Mouse (Mus musculus): Measurements from ENCODE around the gene Ctse. TPM values are rescaled to one million over a fixed set of nuclear protein-coding genes. Genes with fewer than 3 reads are reported as not detected.

The Ctse gene
- polyA plus RNA-seq, 1 experiment from 2014 or later, result 0.60 TPM

Other genes with a start within 250 kb of the Ctse start
- gene Srgap2, start 111.0 kb upstream of the Ctse start, polyA plus RNA-seq (2015; fragmentation: Nextera tagmentation; extraction: Ambion mirVana), result 13.2 and 15.8 TPM in 2 replicates
- gene Fam72a, start 110.4 kb upstream of the Ctse start, polyA plus RNA-seq (2015; fragmentation: Nextera tagmentation; extraction: Ambion mirVana), result 2.4 and 3.1 TPM in 2 replicates
- not detected in 2 replicates for gene Avpr1b, start 39.1 kb upstream of the Ctse start, polyA plus RNA-seq (2015; fragmentation: Nextera tagmentation; extraction: Ambion mirVana)
- 1.3 and 1.9 TPM in 2 replicates for gene Rab7b, start 50.4 kb downstream of the Ctse start, polyA plus RNA-seq (2015; fragmentation: Nextera tagmentation; extraction: Ambion mirVana)
- gene Slc26a9, start 105.7 kb downstream of the Ctse start, polyA plus RNA-seq (2015; fragmentation: Nextera tagmentation; extraction: Ambion mirVana), result 0.08 and 0.39 TPM in 2 replicates
- gene Pm20d1, start 159.1 kb downstream of the Ctse start, polyA plus RNA-seq (2015; fragmentation: Nextera tagmentation; extraction: Ambion mirVana), result 1.4 and 1.9 TPM in 2 replicates
- gene Slc41a1, start 189.2 kb downstream of the Ctse start, polyA plus RNA-seq (2015; fragmentation: Nextera tagmentation; extraction: Ambion mirVana), result 9.3 and 10.1 TPM in 2 replicates
- 13.8 and 16.1 TPM in 2 replicates for gene Rab29, start 228.9 kb downstream of the Ctse start, polyA plus RNA-seq (2015; fragmentation: Nextera tagmentation; extraction: Ambion mirVana)

Data from heart, embryonic 13.5 days (tissue).